Comparison of ENCODE assay signal across 29 mouse cellular contexts in the genomic region with DNA sequence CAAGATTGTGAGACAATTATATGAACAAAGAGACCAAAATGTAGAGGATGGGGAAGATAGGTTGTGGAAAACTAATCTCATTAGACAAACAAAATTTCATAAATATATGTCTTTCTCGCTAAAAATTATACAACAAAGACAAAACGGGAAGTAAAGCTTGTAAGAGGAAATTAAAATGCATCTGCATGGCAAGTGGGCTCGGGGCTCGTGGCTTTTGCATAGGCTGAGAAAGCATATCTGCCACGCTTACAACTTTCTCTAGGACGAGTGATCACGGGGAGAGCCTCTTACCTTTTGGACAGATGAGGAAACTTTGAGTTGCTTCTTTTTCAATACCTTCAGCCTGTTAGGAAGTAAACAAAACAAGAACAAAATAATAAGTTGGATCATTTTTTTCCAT. TPM values are rescaled to one million over a fixed set of nuclear protein-coding genes. Genes with fewer than 3 reads are reported as not detected.
DNase-seq lines count a peak whose midpoint lies in the region; ATAC-seq and TF ChIP-seq lines count a peak whose summit lies in the region.
"Had no signal": no experiment of that assay in that cellular context is flagged by ENCODE, and none has a peak within 500 bp of the region (broad histone marks: within the 10 kb centered on the region; RNA-seq: fewer than 3 reads in every experiment).

No protein-coding gene starts in this region.

- no peaks in the 10 kb centered on the region for H3K27me3 ChIP-seq in stomach, postnatal 0 days (ENCODE audit: control insufficient read depth, insufficient read depth, low read length)
- H3K27me3 ChIP-seq in hindbrain, embryonic 11.5 days (ENCODE audit: control insufficient read depth, insufficient read depth, low read length) = no peaks in the 10 kb centered on the region
- H3K27me3 ChIP-seq: embryonic facial prominence, embryonic 13.5 days; embryonic facial prominence, embryonic 15.5 days; forebrain, embryonic 12.5 days had no signal

- TF ChIP-seq EP300 in stomach, postnatal 0 days (optimal IDR thresholded peaks at IDR 0.05) = no peak

- H3K4me3 ChIP-seq in stomach, postnatal 0 days (ENCODE audit: low read depth, low read length) = no peak overlapping the region
- no peak overlapping the region for H3K4me3 ChIP-seq in hindbrain, embryonic 11.5 days (ENCODE audit: low read depth, low read length)
- H3K4me3 ChIP-seq: embryonic facial prominence, embryonic 13.5 days; embryonic facial prominence, embryonic 15.5 days; erythroblast, embryonic 14.5 days; forebrain, embryonic 10.5 days; forebrain, embryonic 12.5 days had no signal

- H3K4me1 ChIP-seq in stomach, postnatal 0 days (replicated peaks; ENCODE audit: control insufficient read depth, insufficient read depth) = no peaks in the 10 kb centered on the region
- no peaks in the 10 kb centered on the region for H3K4me1 ChIP-seq in hindbrain, embryonic 11.5 days (replicated peaks; ENCODE audit: control insufficient read depth, insufficient read depth, low read length)
- H3K4me1 ChIP-seq: embryonic facial prominence, embryonic 13.5 days; embryonic facial prominence, embryonic 15.5 days; forebrain, embryonic 10.5 days; forebrain, embryonic 12.5 days had no signal

- no peaks in the 10 kb centered on the region for H3K36me3 ChIP-seq in stomach, postnatal 0 days (ENCODE audit: control insufficient read depth, insufficient read depth, low read length)
- no peaks in the 10 kb centered on the region for H3K36me3 ChIP-seq in hindbrain, embryonic 11.5 days (ENCODE audit: control insufficient read depth, insufficient read depth, low read length)
- H3K36me3 ChIP-seq: embryonic facial prominence, embryonic 13.5 days; embryonic facial prominence, embryonic 15.5 days; forebrain, embryonic 10.5 days; forebrain, embryonic 12.5 days had no signal

- DNase-seq in heart, adult 11 months = peak; percentile 22
- no peak for DNase-seq in heart, postnatal 14 days
- no peak for DNase-seq in stomach, postnatal 0 days (ENCODE audit: low spot score)
- no peak for DNase-seq in hindbrain, embryonic 11.5 days (ENCODE audit: low spot score)
- DNase-seq: adrenal gland, adult 8-10 months; adrenal gland, postnatal 14 days; adrenal gland, postnatal 36 days; cerebellum, adult 11-12 months; cerebellum, adult 2 months; cerebellum, adult 9-10 months; cerebellum, postnatal 10 days; cerebellum, postnatal 25 days; embryo, embryonic 11 days had no signal

- ATAC-seq in common myeloid progenitor, adult 5-6 weeks (replicated peaks; ENCODE audit: low read depth, poor library complexity, severe bottlenecking) = peak; percentile 58; the same call in 1 of the 2 replicates
- ATAC-seq in megakaryocyte progenitor cell, adult 5-6 weeks (replicated peaks; ENCODE audit: poor library complexity) = peak; percentile 58; the same call in 1 of the 2 replicates
- no peak for ATAC-seq in stomach, postnatal 0 days (ENCODE audit: low FRiP score, low TSS enrichment)
- no peak for ATAC-seq in monocyte, adult 5-6 weeks (replicated peaks; ENCODE audit: insufficient number of reproducible peaks, low FRiP score, low TSS enrichment, poor library complexity, severe bottlenecking)
- no peak for ATAC-seq in hindbrain, embryonic 11.5 days (ENCODE audit: low FRiP score)
- ATAC-seq: activated CD4-positive, CD25-positive, alpha-beta regulatory T cell, adult 4 months; forebrain, embryonic 14.5 days; forebrain, embryonic 16.5 days; Patski had no signal

- H3K9me3 ChIP-seq in stomach, postnatal 0 days (ENCODE audit: control insufficient read depth, low read length) = no peaks in the 10 kb centered on the region
- H3K9me3 ChIP-seq in hindbrain, embryonic 11.5 days (ENCODE audit: control insufficient read depth, low read length) = no peaks in the 10 kb centered on the region
- H3K9me3 ChIP-seq: embryonic facial prominence, embryonic 13.5 days; embryonic facial prominence, embryonic 15.5 days; forebrain, embryonic 10.5 days; forebrain, embryonic 12.5 days had no signal

- H3K9ac ChIP-seq in stomach, postnatal 0 days (ENCODE audit: low read length) = no peak overlapping the region
- no peak overlapping the region for H3K9ac ChIP-seq in hindbrain, embryonic 11.5 days (ENCODE audit: low read depth, low read length)
- H3K9ac ChIP-seq: embryonic facial prominence, embryonic 13.5 days; embryonic facial prominence, embryonic 15.5 days; forebrain, embryonic 12.5 days had no signal

- WGBS in stomach, postnatal 0 days = 77% methylated on average over 7 of the region's 7 CpGs
- WGBS in hindbrain, embryonic 11.5 days = 93% methylated on average over 7 of the region's 7 CpGs

- intact Hi-C loops in heart, postnatal 14 days (cut with DNase I) = no loop called here

- H3K27ac ChIP-seq in stomach, postnatal 0 days (replicated peaks) = no peak overlapping the region
- H3K27ac ChIP-seq in hindbrain, embryonic 11.5 days (ENCODE audit: low read depth, low read length) = no peak overlapping the region
- H3K27ac ChIP-seq: embryonic facial prominence, embryonic 13.5 days; embryonic facial prominence, embryonic 15.5 days; forebrain, embryonic 10.5 days; forebrain, embryonic 12.5 days had no signal

- H3K4me2 ChIP-seq in stomach, postnatal 0 days (replicated peaks; ENCODE audit: low read depth) = no peak overlapping the region
- no peak overlapping the region for H3K4me2 ChIP-seq in hindbrain, embryonic 11.5 days (replicated peaks; ENCODE audit: low read depth, low read length)
- H3K4me2 ChIP-seq: embryonic facial prominence, embryonic 13.5 days; embryonic facial prominence, embryonic 15.5 days; forebrain, embryonic 12.5 days had no signal

- TF ChIP-seq CTCF in stomach, postnatal 0 days (IDR thresholded peaks at IDR 0.05; ENCODE audit: low read depth) = no peak

RNA-seq across cellular contexts. Expression of a gene that starts 27.4 kb away (rescaled TPM):
- total RNA-seq in heart, postnatal 14 days (2021) = not detected
- total RNA-seq in common myeloid progenitor, adult 5-6 weeks (2017) = not detected in 2 replicates
- not detected in 2 replicates for total RNA-seq in megakaryocyte progenitor cell, adult 5-6 weeks (2015)
- total RNA-seq in megakaryocyte progenitor cell, adult 5-6 weeks (2017) = not detected in 2 replicates
- 3.1 TPM in 2 replicates for polyA plus RNA-seq in stomach, postnatal 0 days (2015; fragmentation: Nextera tagmentation; extraction: Ambion mirVana)
- total RNA-seq in monocyte, adult 5-6 weeks (2017) = 0.19 TPM in 1 of 3 replicates, not detected in the others
- not detected in 2 replicates for polyA plus RNA-seq in hindbrain, embryonic 11.5 days (2014; fragmentation: Nextera tagmentation; extraction: Ambion mirVana)
- total RNA-seq: adrenal gland, adult 18-20 months; adrenal gland, adult 8-10 months; adrenal gland, postnatal 36 days; ES-E14 had no signal
- polyA plus RNA-seq: C2C12; embryonic facial prominence, embryonic 11.5 days; erythroblast, embryonic 14.5 days; forebrain, embryonic 10.5 days had no signal

RNA-seq across cellular contexts. Expression of a gene that starts 27.5 kb away (rescaled TPM):
- total RNA-seq in heart, postnatal 14 days (2021) = 1 to 10 TPM in 1 of 2 experiments, under 1 TPM in 1; 1.00 to 1.1 TPM
- not detected in 2 replicates for total RNA-seq in common myeloid progenitor, adult 5-6 weeks (2017)
- not detected in 2 replicates for total RNA-seq in megakaryocyte progenitor cell, adult 5-6 weeks (2015)
- not detected in 2 replicates for total RNA-seq in megakaryocyte progenitor cell, adult 5-6 weeks (2017)
- 1.5 and 3.1 TPM in 2 replicates for polyA plus RNA-seq in stomach, postnatal 0 days (2015; fragmentation: Nextera tagmentation; extraction: Ambion mirVana)
- total RNA-seq in monocyte, adult 5-6 weeks (2017) = not detected in 3 replicates
- polyA plus RNA-seq in hindbrain, embryonic 11.5 days (2014; fragmentation: Nextera tagmentation; extraction: Ambion mirVana) = not detected in 2 replicates
- polyA plus RNA-seq: C2C12; cerebellum, adult 2 months; embryonic facial prominence, embryonic 11.5 days; forebrain, embryonic 10.5 days; forebrain, embryonic 14.5 days; forebrain, embryonic 16.5 days had no signal

Comparison
In these comparisons a context has a peak if more than half of its experiments do, and no peak if none do; other contexts are left out.
1. ATAC-seq: peak in common myeloid progenitor, adult 5-6 weeks (single experiment) and megakaryocyte progenitor cell, adult 5-6 weeks (single experiment); none in stomach, postnatal 0 days (single experiment), monocyte, adult 5-6 weeks (single experiment) and hindbrain, embryonic 11.5 days (single experiment).